Mouse (Mus musculus) 3T3-L1 (cell line): ENCODE results near the gene Bcap31.

Experiments used
- DNase-seq: peaks from one replicate; pipeline ENCODE4 v3.0.0-alpha.2; 2015; ENCODE audit warnings: low read depth, low spot score

Gene Bcap31

DNA sequence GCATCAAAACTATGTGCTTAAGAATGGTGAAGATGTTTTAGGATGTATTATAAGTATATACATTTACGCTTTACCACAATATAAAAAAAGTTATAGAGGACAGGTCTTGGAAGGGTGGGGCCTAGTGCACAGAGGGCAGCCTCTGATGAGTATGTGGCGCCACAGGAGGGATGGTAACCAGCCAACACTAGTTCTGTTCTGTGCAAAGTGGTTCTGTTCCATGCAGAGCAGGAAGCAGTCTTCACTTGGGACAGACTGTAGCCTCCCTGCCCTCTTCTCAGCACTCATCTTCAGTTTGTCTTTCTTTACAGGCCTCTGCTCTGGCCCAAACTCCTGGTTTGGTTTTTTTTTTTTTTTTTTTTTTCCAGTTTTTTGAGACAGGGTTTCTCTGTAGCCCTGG lies 31.8 kb downstream of the Bcap31 start:
- DNase-seq = no peak

DNA sequence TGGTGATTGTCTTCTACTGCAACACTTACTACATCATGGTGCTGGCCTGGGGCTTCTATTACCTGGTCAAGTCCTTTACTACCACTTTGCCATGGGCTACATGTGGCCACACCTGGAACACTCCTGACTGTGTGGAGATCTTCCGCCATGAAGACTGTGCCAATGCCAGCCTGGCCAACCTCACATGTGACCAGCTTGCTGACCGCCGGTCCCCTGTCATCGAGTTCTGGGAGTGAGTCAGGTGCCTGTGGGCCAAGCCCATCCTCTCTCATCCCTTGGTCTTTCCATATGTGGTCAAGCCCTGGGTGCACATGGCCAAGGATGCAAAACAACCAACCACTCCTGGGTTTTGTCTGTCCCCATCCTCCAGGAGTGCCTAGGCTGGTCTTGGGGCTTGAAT lies 39.3 kb downstream of the Bcap31 start:
- DNase-seq = no peak

DNA sequence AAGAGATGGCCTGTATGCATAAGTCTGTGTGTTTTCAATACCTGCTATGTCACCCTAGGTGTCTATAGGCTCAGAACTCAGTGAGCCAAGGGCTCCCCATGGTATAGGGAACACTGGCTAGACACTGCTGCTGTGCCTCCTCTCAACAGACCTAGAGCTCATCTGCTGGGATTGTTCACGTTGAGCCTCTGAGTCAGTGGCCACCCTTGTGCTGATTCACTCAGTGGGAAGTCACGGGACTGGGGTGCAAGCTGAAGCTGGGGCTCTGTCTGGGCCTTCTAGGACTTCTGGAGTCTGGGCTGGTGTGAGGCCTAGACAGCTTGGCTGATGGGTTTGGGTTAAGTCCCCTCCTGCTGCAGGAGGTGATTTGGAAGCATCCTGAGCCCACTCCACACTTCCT lies 40.7 kb downstream of the Bcap31 start:
- DNase-seq = peak; percentile 72

DNA sequence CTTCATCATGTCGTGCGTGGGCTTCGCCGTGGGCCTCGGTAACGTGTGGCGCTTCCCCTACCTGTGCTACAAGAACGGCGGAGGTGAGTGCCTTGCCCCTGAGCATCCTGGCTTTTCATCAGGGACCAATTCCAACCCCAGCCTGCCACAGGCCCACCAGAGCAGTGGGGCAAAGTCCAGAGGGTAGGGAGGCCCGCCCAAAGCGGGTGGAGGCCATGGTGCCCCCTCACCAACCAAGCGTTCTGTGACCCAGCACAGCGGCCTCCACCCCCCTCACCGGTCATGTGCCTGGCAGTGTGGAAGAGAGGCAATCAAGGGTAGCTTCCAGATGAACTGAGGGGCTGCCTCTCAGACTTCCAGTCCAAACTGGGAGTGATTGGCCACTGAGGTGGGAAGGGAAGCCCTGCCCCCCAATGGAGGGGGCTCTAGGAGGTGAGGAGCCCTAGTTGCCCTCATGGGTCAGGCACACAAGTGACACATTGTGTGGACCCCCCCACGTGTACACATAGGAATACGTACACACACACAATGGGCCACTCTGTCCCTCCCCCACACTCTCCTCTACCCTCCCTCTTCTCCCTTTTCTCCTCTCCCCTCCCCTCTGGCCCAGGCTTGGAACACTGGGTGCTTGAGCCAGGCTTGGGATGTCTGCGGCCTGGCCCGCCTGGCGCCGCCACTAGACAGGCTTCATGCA lies 41.9 kb downstream of the Bcap31 start:
- peak; percentile 48 for DNase-seq

DNA sequence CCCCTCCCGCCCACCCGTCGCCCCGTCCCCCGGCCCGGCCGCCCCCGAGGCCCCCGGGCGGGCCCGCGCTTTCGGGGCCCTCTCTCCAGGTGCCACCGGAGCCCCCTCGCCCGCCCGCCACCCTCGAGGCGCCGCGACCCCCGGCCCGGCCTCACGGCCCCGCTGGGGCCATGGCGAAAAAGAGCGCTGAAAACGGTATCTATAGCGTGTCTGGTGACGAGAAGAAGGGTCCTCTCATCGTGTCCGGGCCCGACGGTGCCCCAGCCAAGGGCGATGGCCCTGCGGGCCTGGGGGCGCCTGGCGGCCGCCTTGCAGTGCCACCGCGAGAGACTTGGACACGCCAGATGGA lies 42.4 kb downstream of the Bcap31 start:
- DNase-seq = no peak

DNA sequence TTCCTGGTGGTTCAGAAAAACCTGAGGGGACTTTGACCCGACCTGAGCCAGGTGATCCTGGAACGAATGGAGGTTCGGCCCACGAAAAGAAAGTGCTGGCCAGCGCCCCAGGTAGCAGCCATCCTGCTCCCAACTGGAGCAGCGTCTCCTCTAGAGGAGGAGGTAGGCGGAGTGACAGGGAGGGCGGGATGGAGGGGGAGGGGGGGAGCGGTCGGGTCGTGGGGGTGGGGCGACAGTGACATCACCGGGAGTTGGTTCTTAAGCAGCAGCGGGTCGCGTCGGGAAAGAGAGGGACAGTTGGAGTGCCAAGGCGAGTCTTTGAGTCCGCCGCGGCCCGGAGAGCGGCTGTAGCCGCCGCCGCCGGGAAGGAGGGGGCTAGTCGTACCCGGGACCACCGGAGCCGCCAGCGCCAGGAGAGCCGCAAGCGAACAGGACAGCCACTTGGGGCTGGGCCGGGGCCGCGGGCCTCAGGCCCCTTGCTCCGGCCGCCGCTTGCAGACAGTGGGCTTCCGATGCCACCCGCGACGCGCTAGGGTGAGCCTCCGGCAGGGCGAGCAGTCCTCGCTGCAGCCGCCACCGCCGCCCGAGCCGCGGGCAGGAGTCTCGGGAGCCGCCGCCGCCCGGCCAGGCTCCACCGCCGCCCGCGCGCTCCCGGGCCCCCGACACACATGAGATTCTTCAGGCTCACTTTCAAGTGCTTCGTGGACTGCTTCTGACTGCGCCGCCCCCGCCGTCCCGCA lies 42.9 kb downstream of the Bcap31 start, which contains the start of gene Slc6a8:
Slc6a8 (plus strand) TSS at position 272 of the 740 bp plus-strand sequence.
- DNase-seq = peak; percentile 66

DNA sequence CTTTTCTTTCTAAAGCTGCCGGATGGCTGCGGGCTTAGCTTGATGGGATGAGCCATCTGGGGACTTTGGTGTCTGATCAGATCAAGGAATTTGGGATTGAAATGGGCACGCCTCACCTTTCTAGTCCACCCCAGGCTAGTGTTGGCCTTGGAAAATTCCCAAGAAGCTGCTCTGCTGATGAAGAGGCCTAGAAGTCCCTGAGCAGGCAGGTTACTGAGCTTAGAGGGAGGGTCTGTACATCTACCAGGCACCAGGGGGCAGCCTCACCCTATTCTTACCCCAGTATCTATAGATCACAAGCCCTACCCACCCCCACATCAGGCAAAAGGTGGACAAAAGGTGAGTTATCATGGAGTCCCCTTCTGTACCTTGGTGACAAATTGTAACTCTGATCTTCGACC lies 43.9 kb downstream of the Bcap31 start:
- peak; percentile 81 for DNase-seq

DNA sequence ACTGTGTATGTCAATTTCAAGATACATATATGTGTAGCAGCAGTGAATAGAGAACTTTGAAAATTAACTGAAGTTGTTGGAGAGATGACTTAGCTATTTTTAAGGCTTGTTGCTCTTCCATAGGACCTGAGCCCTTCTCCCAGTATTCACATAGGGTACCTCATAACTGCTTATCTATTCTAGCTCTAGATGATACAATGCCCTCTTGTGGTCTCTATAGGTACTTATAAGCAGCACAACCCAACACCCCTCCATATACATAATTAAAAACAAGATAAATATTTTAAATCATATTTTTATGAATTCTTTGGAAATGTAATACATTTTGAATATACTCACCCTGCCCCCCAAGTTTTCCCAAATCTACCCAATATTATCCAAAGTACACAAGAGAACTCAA lies 52.8 kb downstream of the Bcap31 start:
- DNase-seq = peak; percentile 35

DNA sequence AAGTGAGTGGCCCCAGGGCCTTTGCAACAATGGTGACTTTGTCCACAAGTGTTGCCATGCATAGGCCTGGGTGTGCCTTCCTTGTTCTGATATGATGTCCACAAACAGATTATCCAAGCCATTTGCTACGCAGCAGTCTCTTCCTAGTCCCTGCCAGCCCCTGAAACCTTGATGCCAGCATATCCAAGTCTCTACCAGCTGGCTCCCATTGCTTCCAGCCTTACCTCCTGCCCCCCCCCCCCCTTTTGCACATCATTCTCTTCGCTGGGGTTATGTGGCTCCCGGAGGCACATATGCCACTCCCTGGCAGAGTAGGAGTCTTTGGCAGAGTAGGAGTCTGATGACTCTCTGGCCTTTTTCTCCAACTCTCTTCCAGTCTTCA lies 55.7 kb downstream of the Bcap31 start:
- no peak for DNase-seq

DNA sequence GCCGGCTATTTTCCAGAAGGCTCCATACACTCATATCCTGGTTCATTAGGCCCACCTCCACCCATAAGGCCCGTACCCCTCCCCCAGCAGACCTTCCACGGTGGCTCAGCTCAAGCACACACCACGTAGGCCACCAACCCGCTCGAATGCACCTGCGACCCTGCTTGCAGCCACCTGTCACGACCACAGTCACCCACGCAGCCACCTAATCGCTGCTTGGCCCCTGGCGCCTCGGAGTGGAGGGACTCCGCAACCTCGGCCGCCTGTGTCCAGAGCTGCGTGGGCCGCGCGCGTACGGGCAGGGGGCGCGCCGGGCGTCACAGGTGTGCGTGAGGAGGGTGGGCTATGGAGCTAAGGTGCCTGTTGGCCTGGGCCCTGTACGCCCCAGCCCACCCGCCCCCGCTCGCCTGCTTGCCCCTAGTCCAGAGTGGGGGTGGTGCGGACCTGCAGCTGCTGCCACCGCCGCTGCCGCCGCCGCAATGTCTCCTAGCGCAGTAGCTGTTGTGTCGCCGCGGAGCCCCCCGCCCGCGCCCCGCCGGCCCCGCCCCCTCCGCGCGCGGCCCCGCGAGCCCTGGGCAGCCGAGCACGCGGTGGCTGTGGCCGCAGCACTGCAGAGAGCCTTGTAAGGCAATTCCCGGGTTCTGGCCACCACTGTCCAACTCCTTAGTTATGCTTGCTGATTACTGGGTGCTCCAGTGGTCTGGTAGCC lies 56.2 kb downstream of the Bcap31 start, which contains the start of gene Pnck:
Pnck (minus strand) TSS at position 543 of the 709 bp plus-strand sequence.
- DNase-seq = no peak

DNA sequence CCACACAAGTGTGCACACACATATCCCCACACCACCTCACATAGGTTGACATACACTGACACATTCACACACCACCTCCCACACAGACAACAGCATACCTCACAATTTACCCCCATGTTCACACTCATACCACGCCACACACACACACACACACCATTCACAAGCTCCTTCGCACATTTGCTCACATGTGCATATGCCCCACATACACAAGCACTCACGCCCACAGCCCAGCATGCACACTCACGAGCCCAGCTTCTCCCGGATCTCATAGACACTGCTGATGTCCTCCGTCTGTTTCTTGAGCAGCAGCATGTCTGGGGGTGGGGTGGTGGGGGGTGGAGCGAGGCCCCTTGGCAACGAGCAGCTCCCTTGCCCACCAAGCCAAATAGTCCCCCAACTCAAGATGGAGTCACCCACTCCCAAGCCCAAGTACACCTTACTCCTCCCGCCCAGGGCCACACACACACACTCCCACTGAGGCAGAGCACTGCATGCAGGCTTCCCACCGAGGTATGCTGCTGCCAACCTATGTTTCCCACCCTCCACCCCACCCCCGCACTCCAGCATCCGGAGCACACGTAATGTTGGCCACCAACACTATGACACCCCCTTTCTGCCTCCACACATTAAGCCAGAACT lies 56.9 kb downstream of the Bcap31 start:
- DNase-seq = no peak

DNA sequence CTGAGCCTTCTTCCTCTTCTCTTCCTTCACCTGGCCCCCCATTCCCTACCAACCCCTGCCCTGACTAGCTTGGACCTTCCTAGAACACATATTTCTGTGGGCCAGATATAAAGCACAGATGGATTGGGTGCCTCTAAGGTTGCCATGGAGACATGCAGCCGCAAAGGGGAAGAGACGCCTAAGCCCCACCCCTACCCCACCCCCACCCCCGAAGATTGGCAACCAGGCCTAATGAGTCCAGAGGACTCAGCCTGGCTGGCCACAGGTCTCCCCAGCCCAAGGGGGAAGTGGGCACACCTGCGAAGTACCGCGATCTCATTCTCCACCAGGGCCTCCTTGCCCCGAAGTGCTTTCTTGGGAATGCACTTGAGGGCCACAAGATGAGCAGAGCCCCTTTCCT lies 57.6 kb downstream of the Bcap31 start:
- DNase-seq = no peak

DNA sequence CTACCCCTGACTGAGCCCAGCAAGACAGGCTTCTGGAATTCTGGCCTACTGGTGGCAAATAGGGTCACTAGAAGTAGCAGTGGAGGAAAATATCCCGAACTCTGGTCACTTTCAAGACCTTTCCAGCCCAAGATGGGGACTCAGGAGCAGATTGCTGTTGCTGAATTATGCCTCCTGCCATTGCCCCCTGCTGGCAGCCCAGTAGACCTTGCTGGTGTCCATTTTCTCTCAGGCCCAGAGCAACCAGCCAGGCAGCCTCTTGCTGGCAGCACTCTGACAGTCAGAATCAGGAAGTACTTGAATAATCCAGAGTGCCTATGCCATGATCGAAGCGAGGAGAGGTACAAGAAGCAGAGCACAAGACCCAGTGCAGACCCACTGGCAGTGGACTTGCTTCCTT lies 60.4 kb downstream of the Bcap31 start:
- DNase-seq = peak; percentile 72

DNA sequence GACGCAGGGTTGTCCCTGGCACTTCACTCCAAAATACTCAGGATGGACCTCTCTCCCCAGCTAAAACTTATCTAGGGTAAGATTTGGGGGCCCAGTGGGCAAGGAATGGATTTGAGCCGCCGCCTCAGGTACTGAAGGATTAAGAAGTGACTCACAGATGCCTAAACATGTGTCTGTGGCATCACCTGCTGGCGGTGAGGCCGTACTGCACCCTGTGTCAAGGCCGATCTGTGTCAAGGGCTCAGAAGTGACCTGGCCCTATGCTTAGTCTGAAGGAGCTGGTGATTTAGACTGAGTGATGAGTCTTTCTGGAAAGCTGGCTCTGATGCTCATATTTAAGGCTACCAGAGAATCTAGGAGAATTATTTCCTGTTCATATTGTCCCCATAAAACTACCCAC lies 61.8 kb downstream of the Bcap31 start:
- peak; percentile 88 for DNase-seq

DNA sequence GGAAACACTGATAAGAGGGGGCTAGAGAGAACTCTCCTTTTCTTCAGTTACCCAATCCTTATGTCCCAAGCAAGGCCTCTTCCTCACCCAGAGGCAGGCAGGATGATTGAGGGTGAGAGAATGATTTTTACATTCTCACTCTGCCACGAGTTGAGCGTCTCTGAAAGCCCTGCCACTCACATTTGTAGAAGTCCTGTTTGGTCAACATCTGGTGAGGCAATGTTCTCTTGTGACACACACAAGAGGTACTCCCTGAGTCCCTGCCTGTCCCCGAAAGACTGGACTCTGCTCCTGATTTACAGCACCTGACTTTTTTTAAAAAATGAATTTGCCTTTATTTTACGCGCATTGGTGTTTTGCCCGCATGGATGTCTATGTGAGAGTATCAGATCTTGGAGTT lies 62.6 kb downstream of the Bcap31 start:
- no peak for DNase-seq

DNA sequence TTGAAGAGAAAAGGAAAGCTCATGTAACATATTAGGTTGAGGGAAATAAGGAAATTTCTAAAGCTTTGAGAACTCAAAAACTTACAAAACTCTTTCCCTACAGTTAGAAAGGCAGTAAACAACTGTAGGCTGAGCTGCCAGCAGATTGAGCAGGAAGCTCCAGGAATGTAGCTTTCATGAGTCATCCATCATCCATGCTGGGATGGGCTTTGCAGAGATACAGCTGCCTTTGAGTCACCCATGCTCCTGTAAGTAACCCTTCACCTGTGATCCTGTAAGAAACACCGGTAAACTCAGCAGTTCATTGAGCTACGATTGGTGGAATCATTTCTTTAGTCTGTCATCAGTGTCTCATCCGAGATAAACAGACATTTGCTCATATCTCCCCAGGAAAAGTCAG lies 65.1 kb downstream of the Bcap31 start:
- peak; percentile 77 for DNase-seq

DNA sequence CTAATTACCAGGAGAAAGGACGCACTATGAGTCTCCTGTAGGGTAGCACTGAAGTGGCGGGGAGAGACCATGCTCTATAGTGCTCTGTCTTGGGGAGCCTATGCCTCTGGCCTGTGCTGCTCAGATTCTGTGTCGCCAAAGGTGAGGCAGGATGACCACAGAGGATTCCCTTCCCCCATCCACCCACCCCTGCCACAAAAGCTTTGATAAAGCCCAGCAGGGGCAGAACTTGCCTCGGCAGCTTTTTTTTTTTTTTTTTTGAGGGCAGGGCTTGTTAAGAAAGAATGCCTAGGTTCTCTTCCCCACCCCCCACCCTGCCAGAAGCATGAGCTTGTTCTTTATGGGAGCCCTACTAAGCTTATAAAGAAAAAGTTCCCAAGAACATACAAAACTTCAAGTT lies 70.9 kb downstream of the Bcap31 start:
- no peak for DNase-seq

DNA sequence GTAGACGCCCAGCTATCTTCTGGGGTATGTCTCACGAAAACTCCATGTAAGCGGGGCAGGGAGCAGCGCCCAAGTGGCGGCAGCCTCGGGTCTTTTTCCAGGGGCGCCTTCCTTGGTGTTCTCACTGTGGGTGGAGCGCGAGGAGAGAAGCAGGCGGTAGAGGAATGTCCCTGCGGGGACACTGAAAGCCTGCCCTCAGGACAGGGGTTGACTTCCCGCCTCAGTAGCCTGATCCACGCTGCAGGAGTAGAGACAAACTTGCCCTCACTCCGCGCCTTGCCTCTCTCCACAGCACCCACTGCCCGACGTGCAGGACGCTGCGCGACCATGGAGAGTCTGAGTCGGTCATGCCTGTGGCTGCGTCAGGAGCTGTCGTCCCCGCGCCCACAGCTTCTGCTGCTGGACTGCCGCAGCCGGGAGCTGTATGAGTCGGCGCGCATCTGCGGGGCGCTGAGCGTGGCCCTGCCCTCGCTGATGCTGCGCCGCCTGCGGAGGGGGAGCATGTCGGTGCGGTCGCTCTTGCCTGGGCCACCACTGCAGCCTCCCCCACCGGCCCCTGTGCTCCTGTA lies 76.0 kb downstream of the Bcap31 start:
- no peak for DNase-seq

DNA sequence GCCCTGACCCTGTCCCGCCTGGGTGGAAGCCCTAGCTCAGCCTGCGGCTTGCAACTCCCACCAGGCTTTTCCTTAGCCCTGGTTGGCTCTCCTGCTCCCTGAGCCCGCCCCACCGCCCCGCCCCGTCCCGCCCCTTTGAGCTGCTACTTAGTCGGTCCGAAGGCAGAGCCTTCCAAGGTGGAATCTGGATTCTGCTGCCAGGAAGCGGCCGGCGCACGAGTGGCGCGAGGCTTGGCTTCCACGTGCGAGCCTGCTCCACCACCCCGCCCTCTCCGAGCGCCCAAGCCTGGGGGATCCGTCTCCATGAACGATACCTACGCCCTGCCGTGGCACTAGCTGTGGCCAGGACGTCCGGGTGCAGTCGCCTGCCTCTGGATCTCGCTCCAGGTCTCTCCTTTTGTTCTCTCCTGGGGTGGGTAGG lies 76.7 kb downstream of the Bcap31 start, which contains the start of gene Dusp9:
Dusp9 (plus strand) TSS at position 165 of the 421 bp plus-strand sequence.
- no peak for DNase-seq

DNA sequence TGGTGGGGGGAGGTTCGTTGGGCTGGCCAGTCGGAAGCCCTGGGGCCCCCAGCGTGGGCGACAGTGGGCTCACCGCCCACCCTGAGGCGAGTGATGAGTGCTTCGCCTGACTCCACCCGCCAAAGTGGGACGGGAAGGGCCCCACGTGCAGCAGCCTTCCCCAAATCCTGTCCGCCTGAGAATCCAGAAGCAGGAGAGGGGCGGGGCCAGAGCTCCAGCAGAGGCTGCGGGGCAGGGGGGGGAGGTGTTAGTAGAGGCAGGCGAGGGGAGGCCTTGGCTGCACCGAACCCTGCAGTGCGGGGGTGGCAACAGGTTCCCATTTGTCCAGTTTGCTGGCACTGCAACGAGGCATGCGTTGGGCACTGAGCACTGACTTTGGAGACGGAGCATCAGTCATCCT lies 78.6 kb downstream of the Bcap31 start:
- no peak for DNase-seq
